ENCODE assay signal across 20 mouse cellular contexts in genomic region chr17:10558671-10559070, GRCm38 (mm10).
"Had no signal": no experiment of that assay in that cellular context is flagged by ENCODE, and none has a peak within 500 bp of the region (broad histone marks: within the 10 kb centered on the region; RNA-seq: fewer than 3 reads in every experiment).

No protein-coding gene starts in this region.

- H3K4me1 ChIP-seq: kidney, embryonic 15.5 days; limb, embryonic 10.5 days; limb, embryonic 13.5 days; liver, embryonic 12.5 days; neural tube, embryonic 13.5 days had no signal

- H3K4me3 ChIP-seq: kidney, embryonic 15.5 days; layer of hippocampus, adult 2 months; limb, embryonic 10.5 days; limb, embryonic 13.5 days; liver, embryonic 12.5 days; liver, embryonic 15.5 days; midbrain, embryonic 10.5 days; midbrain, embryonic 13.5 days; myocyte; neural tube, embryonic 13.5 days had no signal

- H3K36me3 ChIP-seq: kidney, embryonic 15.5 days; limb, embryonic 10.5 days; limb, embryonic 13.5 days; liver, embryonic 12.5 days; liver, embryonic 15.5 days; midbrain, embryonic 10.5 days; midbrain, embryonic 13.5 days; neural tube, embryonic 13.5 days had no signal

- ATAC-seq: liver, embryonic 12.5 days; midbrain, embryonic 13.5 days; midbrain, embryonic 16.5 days had no signal

- H3K9ac ChIP-seq: kidney, embryonic 15.5 days; limb, embryonic 13.5 days; liver, embryonic 12.5 days; liver, embryonic 15.5 days; midbrain, embryonic 13.5 days; neural tube, embryonic 13.5 days had no signal

- H3K9me3 ChIP-seq: kidney, embryonic 15.5 days; limb, embryonic 10.5 days; limb, embryonic 13.5 days; liver, embryonic 12.5 days; liver, embryonic 15.5 days; midbrain, embryonic 10.5 days; midbrain, embryonic 13.5 days; neural tube, embryonic 13.5 days had no signal

- H3K27ac ChIP-seq: kidney, embryonic 15.5 days; layer of hippocampus, adult 2 months; limb, embryonic 10.5 days; limb, embryonic 13.5 days; liver, embryonic 12.5 days; liver, embryonic 15.5 days; midbrain, embryonic 10.5 days; midbrain, embryonic 13.5 days; neural tube, embryonic 13.5 days had no signal

- H3K27me3 ChIP-seq: kidney, embryonic 15.5 days; limb, embryonic 13.5 days; liver, embryonic 12.5 days; liver, embryonic 15.5 days; neural tube, embryonic 13.5 days had no signal

- DNase-seq: kidney, adult 8-10 months; kidney, postnatal 10 days; layer of hippocampus, adult 9-11 months; liver; lung, adult 18-20 months; lung, postnatal 14 days; retina, postnatal 1 day; thymus, adult 18-20 months; thymus, postnatal 36 days had no signal
